Mouse (Mus musculus) cerebellum, adult (tissue): ENCODE data around the gene Neurl2.
A peak's percentile ranks its signal among the peaks of the same experiment; 100 is the strongest.
"Not testable (repeated sequence)": the region's sequence is repeated elsewhere in the genome, so short reads cannot be mapped to it uniquely, and the experiment has no call there.

Experiments
- ATAC-seq: cut with Nextera tagmentation; 2 replicates; pipeline ENCODE4 v1.9.2; 2017; ENCODE audit warnings: mild to moderate bottlenecking, moderate library complexity, mixed read lengths; ENCODE audit not compliant: insufficient number of reproducible peaks, low FRiP score, low TSS enrichment

Gene Neurl2

GRCm38 (mm10) chr2:164859640-164860432 lies 26.6 kb upstream of the Neurl2 start:
- ATAC-seq = no peak

- no peak for ATAC-seq
Measured at GRCm38 (mm10) chr2:164859155-164859554, 25.9 kb upstream of the Neurl2 start.

- no peak for ATAC-seq
Measured at GRCm38 (mm10) chr2:164857842-164858553, 24.7 kb upstream of the Neurl2 start.

- ATAC-seq = no peak
Measured at GRCm38 (mm10) chr2:164857101-164857821, 24.0 kb upstream of the Neurl2 start, which contains the start of gene Pltp. Gene Pltp (minus strand): TSS chr2:164857711.

- 0 out of 2 replicates have a peak, but pooled peaks have one; percentile 26 for ATAC-seq
Measured at GRCm38 (mm10) chr2:164856309-164857100, 23.2 kb upstream of the Neurl2 start.

GRCm38 (mm10) chr2:164855572-164855971 lies 22.3 kb upstream of the Neurl2 start:
- not testable (repeated sequence) for ATAC-seq

GRCm38 (mm10) chr2:164850061-164850460 lies 16.8 kb upstream of the Neurl2 start:
- no peak for ATAC-seq

- no peak for ATAC-seq
Measured at GRCm38 (mm10) chr2:164845782-164846181, 12.5 kb upstream of the Neurl2 start.

- no peak for ATAC-seq
Measured at GRCm38 (mm10) chr2:164835164-164835563, 1.9 kb upstream of the Neurl2 start.

GRCm38 (mm10) chr2:164834531-164834930 lies 1.3 kb upstream of the Neurl2 start:
- no peak for ATAC-seq

- peak; percentile 45 for ATAC-seq
Measured at GRCm38 (mm10) chr2:164832748-164833301, 431 bp downstream of the Neurl2 start, which contains the start of gene Ctsa. Gene Ctsa (plus strand): TSS chr2:164832873.

GRCm38 (mm10) chr2:164832032-164832747 lies 1.1 kb downstream of the Neurl2 start:
- ATAC-seq = no peak

GRCm38 (mm10) chr2:164831029-164831428 lies 2.2 kb downstream of the Neurl2 start:
- ATAC-seq = no peak

- ATAC-seq = no peak
Measured at GRCm38 (mm10) chr2:164829090-164829489, 4.2 kb downstream of the Neurl2 start.

GRCm38 (mm10) chr2:164828437-164828836 lies 4.8 kb downstream of the Neurl2 start, which contains the start of gene Spata25:
Gene Spata25 (minus strand): TSS chr2:164828537.
- ATAC-seq = no peak

- ATAC-seq = no peak
Measured at GRCm38 (mm10) chr2:164827146-164827850, 6.0 kb downstream of the Neurl2 start.

GRCm38 (mm10) chr2:164825521-164825920 lies 7.7 kb downstream of the Neurl2 start:
- no peak for ATAC-seq

- no peak for ATAC-seq
Measured at GRCm38 (mm10) chr2:164823969-164824368, 9.3 kb downstream of the Neurl2 start.
